Mouse (Mus musculus) midbrain, embryonic 12.5 days (tissue): ENCODE measurements around the gene Olfr13. TPM values are rescaled to one million over a fixed set of nuclear protein-coding genes. Genes with fewer than 3 reads are reported as not detected.
"Not testable (repeated sequence)": the region's sequence is repeated elsewhere in the genome, so short reads cannot be mapped to it uniquely, and the experiment has no call there.

ENCODE experiments used
- ATAC-seq: fragments of 200-750 bp; cut with Nextera tagmentation; 2 replicates; pipeline ENCODE4 v1.8.0; 2017; ENCODE audit warnings: low read depth, moderate TSS enrichment, moderate library complexity; ENCODE audit not compliant: low FRiP score
- H3K27ac ChIP-seq: fragments of 300-500 bp; sonication (generic); replicated peaks from 2 replicates; pipeline ENCODE4 v1.5.1; 2016; ENCODE audit warnings: mild to moderate bottlenecking
- H3K27me3 ChIP-seq: fragments of 300-500 bp; sonication (generic); 2 replicates; pipeline ENCODE4 v1.6.1; 2016; ENCODE audit warnings: mild to moderate bottlenecking
- H3K36me3 ChIP-seq: fragments of 300-500 bp; sonication (generic); 2 replicates; pipeline ENCODE4 v1.6.1; 2016
- H3K4me1 ChIP-seq: fragments of 300-500 bp; sonication (generic); 2 replicates; pipeline ENCODE4 v1.6.1; 2016
- H3K4me2 ChIP-seq: fragments of 300-500 bp; sonication (generic); replicated peaks from 2 replicates; pipeline ENCODE4 v1.6.1; 2016; ENCODE audit warnings: mild to moderate bottlenecking, moderate library complexity
- H3K4me3 ChIP-seq: fragments of 300-500 bp; sonication (generic); 2 replicates; pipeline ENCODE4 v1.5.1; 2016; ENCODE audit warnings: mild to moderate bottlenecking
- H3K9ac ChIP-seq: fragments of 300-500 bp; sonication (generic); replicated peaks from 2 replicates; pipeline ENCODE4 v1.6.1; 2016; ENCODE audit warnings: mild to moderate bottlenecking, moderate library complexity
- H3K9me3 ChIP-seq: fragments of 300-500 bp; sonication (generic); 2 replicates; pipeline ENCODE4 v1.6.1; 2016; ENCODE audit warnings: mild to moderate bottlenecking
- polyA plus RNA-seq: library from polyadenylated mRNA; unstranded; fragments of >200 nt; fragmentation: Nextera tagmentation; extraction: Ambion mirVana; gene quantifications from 2 replicates; pipeline ENCODE4 v1.2.1, GENCODE M21; 2016

Gene Olfr13
- polyA plus RNA-seq, 1 experiment from 2014 or later = not detected

GRCm38 (mm10) chr6:43212873-43213272 lies 40.9 kb downstream of the Olfr13 start, which contains the start of gene Olfr434:
TSS of gene Olfr434 (plus strand) at chr6:43213021.
- H3K36me3 ChIP-seq, H3K27me3 ChIP-seq, H3K4me1 ChIP-seq, H3K9me3 ChIP-seq, H3K4me2 ChIP-seq, H3K4me3 ChIP-seq, H3K27ac ChIP-seq, ATAC-seq, H3K9ac ChIP-seq: not testable (repeated sequence)

Other genes with a start within 250 kb of the Olfr13 start
- gene Olfr444, start 223.1 kb upstream of the Olfr13 start, polyA plus RNA-seq = not detected in 2 replicates
- gene Olfr441, start 65.8 kb upstream of the Olfr13 start, polyA plus RNA-seq = not detected in 2 replicates
- gene Olfr237-ps1, start 25.6 kb upstream of the Olfr13 start, polyA plus RNA-seq = not detected in 2 replicates
- gene Olfr437, start 8.9 kb upstream of the Olfr13 start, polyA plus RNA-seq = not detected in 2 replicates
- gene Olfr435, start 25.0 kb downstream of the Olfr13 start, polyA plus RNA-seq = not detected in 2 replicates
- not detected in 2 replicates for gene Olfr434, start 40.9 kb downstream of the Olfr13 start, polyA plus RNA-seq
- not detected in 2 replicates for gene Olfr47, start 59.4 kb downstream of the Olfr13 start, polyA plus RNA-seq
- 2.8 and 3.2 TPM in 2 replicates for gene Arhgef5, start 93.4 kb downstream of the Olfr13 start, polyA plus RNA-seq
- gene Nobox, start 137.4 kb downstream of the Olfr13 start, polyA plus RNA-seq = not detected in 2 replicates